Mouse (Mus musculus): ENCODE data around the gene Fam78b. TPM values are rescaled to one million over a fixed set of nuclear protein-coding genes. Genes with fewer than 3 reads are reported as not detected.

Fam78b gene
- polyA plus RNA-seq, 1 experiment from 2014 or later, result 0.72 TPM

- H3K27ac ChIP-seq (ENCODE audit: low read depth, low read length), result no peak overlapping the region
- no peaks in the 10 kb centered on the region for H3K9me3 ChIP-seq (ENCODE audit: control insufficient read depth)
- no peak overlapping the region for H3K4me2 ChIP-seq (replicated peaks; ENCODE audit: low read depth)
- no peak for TF ChIP-seq CTCF (IDR thresholded peaks at IDR 0.05; ENCODE audit: low read depth)
- no peak overlapping the region for H3K9ac ChIP-seq (ENCODE audit: low read depth, low read length)
- H3K36me3 ChIP-seq (ENCODE audit: control insufficient read depth, insufficient read depth), result no peaks in the 10 kb centered on the region
- 80% methylated on average over 2 of the region's 2 CpGs for WGBS
- H3K4me1 ChIP-seq (replicated peaks; ENCODE audit: control insufficient read depth, insufficient read depth, low read length), result no peaks in the 10 kb centered on the region
- ATAC-seq, result no peak
- no peaks in the 10 kb centered on the region for H3K27me3 ChIP-seq (replicated peaks; ENCODE audit: control insufficient read depth, insufficient read depth, low read length)
- no peak overlapping the region for H3K4me3 ChIP-seq (ENCODE audit: low read depth, low read length)
Observed at GRCm38 (mm10) chr1:167122436-167122835, 121.2 kb downstream of the Fam78b start.

GRCm38 (mm10) chr1:167123551-167123950, 122.3 kb downstream of the Fam78b start:
- Histone ChIP-seq H3K4me1 (replicated peaks; ENCODE audit: control insufficient read depth, insufficient read depth, low read length) (no peaks in the 10 kb centered on the region), H3K4me2 (replicated peaks; ENCODE audit: low read depth) (no peak overlapping the region), H3K4me3 (ENCODE audit: low read depth, low read length) (no peak overlapping the region), H3K27ac (ENCODE audit: low read depth, low read length) (no peak overlapping the region), H3K27me3 (replicated peaks; ENCODE audit: control insufficient read depth, insufficient read depth, low read length) (no peaks in the 10 kb centered on the region), H3K36me3 (ENCODE audit: control insufficient read depth, insufficient read depth) (no peaks in the 10 kb centered on the region), H3K9ac (ENCODE audit: low read depth, low read length) (no peak overlapping the region), H3K9me3 (ENCODE audit: control insufficient read depth) (no peaks in the 10 kb centered on the region)
- TF ChIP-seq CTCF (IDR thresholded peaks at IDR 0.05; ENCODE audit: low read depth), result no peak
- ATAC-seq, result no peak

- Histone ChIP-seq H3K9me3 (ENCODE audit: control insufficient read depth) (no peaks in the 10 kb centered on the region), H3K4me3 (ENCODE audit: low read depth, low read length) (no peak overlapping the region), H3K36me3 (ENCODE audit: control insufficient read depth, insufficient read depth) (no peaks in the 10 kb centered on the region), H3K9ac (ENCODE audit: low read depth, low read length) (no peak overlapping the region), H3K4me2 (replicated peaks; ENCODE audit: low read depth) (no peak overlapping the region), H3K4me1 (replicated peaks; ENCODE audit: control insufficient read depth, insufficient read depth, low read length) (no peaks in the 10 kb centered on the region), H3K27me3 (replicated peaks; ENCODE audit: control insufficient read depth, insufficient read depth, low read length) (no peaks in the 10 kb centered on the region), H3K27ac (ENCODE audit: low read depth, low read length) (no peak overlapping the region)
- no peak for TF ChIP-seq CTCF (IDR thresholded peaks at IDR 0.05; ENCODE audit: low read depth)
- no peak for ATAC-seq
- WGBS, result 68% methylated on average over 3 of the region's 3 CpGs
Observed at GRCm38 (mm10) chr1:167125870-167126269, 124.7 kb downstream of the Fam78b start.

GRCm38 (mm10) chr1:167126292-167126691, 125.1 kb downstream of the Fam78b start:
- no peak for ATAC-seq
- Histone ChIP-seq H3K27ac (ENCODE audit: low read depth, low read length) (no peak overlapping the region), H3K4me2 (replicated peaks; ENCODE audit: low read depth) (no peak overlapping the region), H3K4me3 (ENCODE audit: low read depth, low read length) (no peak overlapping the region), H3K36me3 (ENCODE audit: control insufficient read depth, insufficient read depth) (no peaks in the 10 kb centered on the region), H3K4me1 (replicated peaks; ENCODE audit: control insufficient read depth, insufficient read depth, low read length) (no peaks in the 10 kb centered on the region), H3K9ac (ENCODE audit: low read depth, low read length) (no peak overlapping the region), H3K27me3 (replicated peaks; ENCODE audit: control insufficient read depth, insufficient read depth, low read length) (no peaks in the 10 kb centered on the region), H3K9me3 (ENCODE audit: control insufficient read depth) (no peaks in the 10 kb centered on the region)
- TF ChIP-seq CTCF (IDR thresholded peaks at IDR 0.05; ENCODE audit: low read depth), result no peak
- WGBS, result 62% methylated on average over 4 of the region's 4 CpGs

- H3K36me3 ChIP-seq (ENCODE audit: control insufficient read depth, insufficient read depth), result no peaks in the 10 kb centered on the region
- WGBS, result 85% methylated on average over 5 of the region's 5 CpGs
- no peak for ATAC-seq
- no peaks in the 10 kb centered on the region for H3K27me3 ChIP-seq (replicated peaks; ENCODE audit: control insufficient read depth, insufficient read depth, low read length)
- no peaks in the 10 kb centered on the region for H3K9me3 ChIP-seq (ENCODE audit: control insufficient read depth)
- no peak overlapping the region for H3K4me3 ChIP-seq (ENCODE audit: low read depth, low read length)
- no peaks in the 10 kb centered on the region for H3K4me1 ChIP-seq (replicated peaks; ENCODE audit: control insufficient read depth, insufficient read depth, low read length)
- no peak overlapping the region for H3K27ac ChIP-seq (ENCODE audit: low read depth, low read length)
- H3K9ac ChIP-seq (ENCODE audit: low read depth, low read length), result no peak overlapping the region
- no peak overlapping the region for H3K4me2 ChIP-seq (replicated peaks; ENCODE audit: low read depth)
- no peak for TF ChIP-seq CTCF (IDR thresholded peaks at IDR 0.05; ENCODE audit: low read depth)
Observed at GRCm38 (mm10) chr1:167135748-167136147, 134.5 kb downstream of the Fam78b start.

All from intestine, postnatal 0 days (tissue).